Mouse (Mus musculus) liver, embryonic 16.5 days (tissue): ENCODE data around the gene Nppa. TPM values are rescaled to one million over a fixed set of nuclear protein-coding genes. Genes with fewer than 3 reads are reported as not detected.

Experiments
- ATAC-seq: fragments of 200-750 bp; cut with Nextera tagmentation; 2 replicates; pipeline ENCODE4 v1.8.0; 2017; ENCODE audit warnings: low read depth, mild to moderate bottlenecking, moderate number of reproducible peaks, moderate library complexity
- H3K27ac ChIP-seq: fragments of 300-500 bp; sonication (generic); 2 replicates; pipeline ENCODE4 v1.5.1; 2014; ENCODE audit warnings: mild to moderate bottlenecking, low read length
- H3K27me3 ChIP-seq: fragments of 300-500 bp; sonication (generic); 2 replicates; pipeline ENCODE4 v1.6.1; 2014; ENCODE audit warnings: low read depth, low read length, mixed read lengths; ENCODE audit not compliant: control insufficient read depth, insufficient read depth
- H3K36me3 ChIP-seq: fragments of 300-500 bp; sonication (generic); 2 replicates; pipeline ENCODE4 v1.6.1; 2014; ENCODE audit warnings: mild to moderate bottlenecking; ENCODE audit not compliant: control insufficient read depth, insufficient read depth
- H3K4me1 ChIP-seq: fragments of 300-500 bp; sonication (generic); 2 replicates; pipeline ENCODE4 v1.6.1; 2014; ENCODE audit warnings: low read depth, low read length, mixed read lengths; ENCODE audit not compliant: control insufficient read depth
- H3K4me2 ChIP-seq: fragments of 300-500 bp; sonication (generic); 2 replicates; pipeline ENCODE4 v1.6.1; 2014; ENCODE audit warnings: low read depth, low read length, mixed read lengths
- H3K4me3 ChIP-seq: fragments of 300-500 bp; sonication (generic); 2 replicates; pipeline ENCODE4 v1.5.1; 2014; ENCODE audit warnings: low read depth, mild to moderate bottlenecking, low read length
- H3K9ac ChIP-seq: fragments of 300-500 bp; sonication (generic); 2 replicates; pipeline ENCODE4 v1.6.1; 2014; ENCODE audit warnings: low read depth, low read length
- H3K9me3 ChIP-seq: fragments of 300-500 bp; sonication (generic); replicated peaks from 2 replicates; pipeline ENCODE4 v1.6.1; 2016; ENCODE audit warnings: low read length; ENCODE audit not compliant: control insufficient read depth
- WGBS: fragments of 180-500 bp; shearing (Covaris S2); extraction: QIAGEN DNeasy Blood & Tissue Kit; methylation state at CpG from one replicate; pipeline ENCODE4 v1.1.7; 2014; ENCODE audit not compliant: insufficient replicate concordance; 5-methylcytosine and 5-hydroxymethylcytosine counted together
- polyA plus RNA-seq: library from polyadenylated mRNA; unstranded; fragments of >200 nt; fragmentation: Nextera tagmentation; extraction: Ambion mirVana; gene quantifications from 2 replicates; pipeline ENCODE4 v1.2.1, GENCODE M21; 2015

Nppa gene
- polyA plus RNA-seq, 1 experiment from 2014 or later = not detected

- no peak for ATAC-seq
- Histone ChIP-seq H3K4me1 (no peaks in the 10 kb centered on the region; the same call in 1 of the 2 replicates), H3K36me3 (peaks cover 2% of the 10 kb centered on the region; the same call in 1 of the 2 replicates), H3K27ac (no peak overlapping the region), H3K9ac (no peak overlapping the region), H3K27me3 (no peaks in the 10 kb centered on the region), H3K4me2 (no peak overlapping the region), H3K9me3 (no peaks in the 10 kb centered on the region), H3K4me3 (no peak overlapping the region)
- WGBS = 81% methylated on average over 7 of the region's 7 CpGs
These were observed 28.8 kb downstream of the Nppa start for GRCm38 (mm10) chr4:148029297-148029696.

DNA sequence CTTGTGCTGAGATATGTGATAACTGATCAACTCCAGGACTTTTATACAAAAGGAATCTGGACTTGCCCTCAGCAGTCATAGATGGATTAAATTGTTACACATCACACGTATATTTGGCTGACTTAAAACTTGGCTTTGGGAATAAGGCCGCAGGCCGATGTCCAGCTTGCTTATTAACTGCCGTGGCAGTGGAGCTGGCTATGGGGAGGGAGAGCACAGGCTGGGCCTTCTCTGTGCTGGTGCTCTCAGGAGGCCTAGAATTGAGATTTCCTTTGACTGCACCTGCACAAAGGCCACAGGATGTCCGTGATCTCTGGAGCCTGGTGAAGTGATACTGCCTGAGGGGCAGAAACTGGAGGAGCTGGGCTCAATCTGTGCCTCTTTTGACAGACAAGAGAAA, 30.0 kb downstream of the Nppa start:
- WGBS = 81% methylated on average over 5 of the region's 5 CpGs
- peaks cover 2% of the 10 kb centered on the region; the same call in 1 of the 2 replicates for H3K36me3 ChIP-seq

DNA sequence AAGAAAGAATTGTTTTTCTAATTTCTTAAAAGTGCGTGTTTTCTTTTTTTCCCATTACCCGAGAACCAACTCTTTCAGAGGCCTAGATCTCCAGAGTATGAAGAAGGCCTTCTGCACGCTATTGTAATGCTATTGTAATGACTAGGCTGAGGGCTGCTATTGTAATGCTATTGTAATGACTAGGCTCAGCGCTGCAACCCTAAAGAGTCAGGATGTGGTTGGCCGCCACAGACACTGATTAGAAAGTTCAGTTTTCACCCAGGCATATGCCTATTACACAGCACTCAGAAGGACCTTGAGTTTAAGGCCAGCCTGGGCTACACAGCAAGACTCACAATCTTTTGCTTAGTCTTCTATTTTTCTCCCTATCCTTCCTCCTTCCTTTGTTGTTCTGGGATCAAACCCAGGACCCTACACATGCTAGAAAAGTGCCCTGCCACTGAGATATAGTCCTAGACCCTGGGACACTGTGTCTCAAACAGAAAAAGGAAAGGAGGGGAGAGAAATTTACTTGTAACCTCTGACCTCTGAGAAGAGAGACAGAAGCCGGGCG, 33.4 kb downstream of the Nppa start:
- Histone ChIP-seq H3K4me1 (peaks cover 10% of the 10 kb centered on the region), H3K9me3 (no peaks in the 10 kb centered on the region), H3K36me3 (no peaks in the 10 kb centered on the region), H3K4me2 (no peak overlapping the region), H3K27ac (no peak overlapping the region), H3K27me3 (no peaks in the 10 kb centered on the region), H3K4me3 (no peak overlapping the region), H3K9ac (no peak overlapping the region)
- 55% methylated on average over 7 of the region's 7 CpGs for WGBS
- no peak for ATAC-seq

More for the DNA sequence above, 30.0 kb downstream of the Nppa start:
- Histone ChIP-seq H3K4me1 (no peaks in the 10 kb centered on the region; the same call in 1 of the 2 replicates), H3K9ac (no peak overlapping the region), H3K4me3 (no peak overlapping the region), H3K27ac (no peak overlapping the region), H3K9me3 (no peaks in the 10 kb centered on the region), H3K27me3 (no peaks in the 10 kb centered on the region), H3K4me2 (no peak overlapping the region)
- ATAC-seq = no peak

GRCm38 (mm10) chr4:148035440-148035839, 34.9 kb downstream of the Nppa start:
- H3K9ac ChIP-seq = no peak overlapping the region
- H3K4me3 ChIP-seq = no peak overlapping the region
- no peaks in the 10 kb centered on the region for H3K9me3 ChIP-seq
- H3K27me3 ChIP-seq = no peaks in the 10 kb centered on the region
- no peak overlapping the region for H3K4me2 ChIP-seq
- H3K4me1 ChIP-seq = peaks cover 22% of the 10 kb centered on the region
- H3K36me3 ChIP-seq = no peaks in the 10 kb centered on the region
- no peak for ATAC-seq
- 70% methylated on average over 3 of the region's 3 CpGs for WGBS
- H3K27ac ChIP-seq = no peak overlapping the region

DNA sequence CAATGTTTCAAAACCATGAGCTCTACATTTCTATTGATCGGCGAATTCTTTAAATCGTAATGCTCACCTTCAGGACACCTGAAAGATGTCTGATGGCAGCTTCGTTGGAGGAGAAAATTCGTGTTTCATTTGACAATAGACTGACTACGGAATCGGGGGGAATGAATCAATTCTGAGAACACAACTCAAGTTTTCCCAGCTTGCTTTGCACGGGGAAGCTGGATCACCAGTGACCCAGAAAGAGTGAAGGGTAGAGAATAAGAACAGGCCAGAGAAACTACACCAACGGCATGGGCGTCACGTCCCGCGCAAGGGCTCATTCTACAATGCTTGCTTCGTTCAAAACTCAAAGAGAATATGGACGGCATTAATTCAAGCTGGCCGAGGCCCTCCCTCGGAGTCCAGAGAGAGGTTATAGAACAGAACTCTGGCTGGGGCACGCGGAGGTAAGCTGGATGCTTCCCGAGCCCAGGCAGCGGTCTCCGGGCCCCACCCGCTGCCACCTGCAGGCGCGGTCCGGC, 37.6 kb downstream of the Nppa start:
- H3K27ac ChIP-seq = peak overlapping the region; percentile 90
- no peak for ATAC-seq
- H3K4me2 ChIP-seq = peak overlapping the region; percentile 96
- H3K36me3 ChIP-seq = peaks cover 4% of the 10 kb centered on the region; the same call in 1 of the 2 replicates
- 5% methylated on average over 26 of the region's 26 CpGs for WGBS
- no peaks in the 10 kb centered on the region for H3K9me3 ChIP-seq
- H3K9ac ChIP-seq = peak overlapping the region; percentile 76
- peak overlapping the region; percentile 89 for H3K4me3 ChIP-seq
- H3K4me1 ChIP-seq = peaks cover 48% of the 10 kb centered on the region
- H3K27me3 ChIP-seq = no peaks in the 10 kb centered on the region

DNA sequence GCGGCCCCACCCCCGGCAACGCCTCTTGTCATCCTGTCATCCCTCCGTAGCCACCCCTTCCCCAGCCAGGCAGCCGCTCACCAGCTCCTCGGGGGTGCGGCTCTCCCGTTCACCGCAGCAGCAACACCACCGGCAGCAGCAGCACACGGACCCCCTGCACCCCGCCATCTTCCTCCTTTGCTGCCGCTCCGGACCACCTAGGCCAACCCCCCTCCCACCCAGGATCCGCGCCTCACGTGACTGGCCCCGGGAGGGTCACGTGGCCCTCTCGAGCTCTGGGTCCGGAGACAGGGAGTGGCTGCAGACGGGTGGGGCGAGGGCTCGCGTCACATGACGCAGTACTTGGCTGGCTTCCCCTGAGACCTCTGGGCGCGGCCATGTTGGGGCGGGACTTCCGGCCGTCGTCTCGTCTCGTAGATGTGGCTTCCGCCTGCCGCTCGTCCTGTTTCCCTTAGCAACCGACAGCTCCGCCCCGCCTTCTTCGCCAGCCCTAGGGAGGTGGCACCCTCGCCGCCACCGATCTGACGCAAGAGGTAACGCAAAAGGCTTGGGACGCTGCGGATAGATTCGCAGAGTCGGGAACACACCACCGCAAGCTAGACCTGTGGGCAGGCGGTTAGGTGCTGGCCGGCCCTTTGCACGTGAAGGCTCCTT, 38.2 kb downstream of the Nppa start, which contains the start of the genes Clcn6 and Mthfr:
TSS of gene Clcn6 (minus strand) at position 222 of the 654 bp plus-strand sequence.
TSS of gene Mthfr (plus strand) at position 478 of the 654 bp plus-strand sequence.
- Histone ChIP-seq H3K9me3 (no peaks in the 10 kb centered on the region), H3K27me3 (no peaks in the 10 kb centered on the region), H3K4me1 (peaks cover 50% of the 10 kb centered on the region), H3K27ac (peak within 1 kb of the TSS; percentile 95), H3K4me3 (peak within 1 kb of the TSS; percentile 89), H3K9ac (peak within 1 kb of the TSS; percentile 78), H3K36me3 (peaks cover 4% of the 10 kb centered on the region; the same call in 1 of the 2 replicates), H3K4me2 (peak within 1 kb of the TSS; percentile 96)
- ATAC-seq = peak; percentile 91
- WGBS = under 1% methylated on average over 54 of the region's 54 CpGs

DNA sequence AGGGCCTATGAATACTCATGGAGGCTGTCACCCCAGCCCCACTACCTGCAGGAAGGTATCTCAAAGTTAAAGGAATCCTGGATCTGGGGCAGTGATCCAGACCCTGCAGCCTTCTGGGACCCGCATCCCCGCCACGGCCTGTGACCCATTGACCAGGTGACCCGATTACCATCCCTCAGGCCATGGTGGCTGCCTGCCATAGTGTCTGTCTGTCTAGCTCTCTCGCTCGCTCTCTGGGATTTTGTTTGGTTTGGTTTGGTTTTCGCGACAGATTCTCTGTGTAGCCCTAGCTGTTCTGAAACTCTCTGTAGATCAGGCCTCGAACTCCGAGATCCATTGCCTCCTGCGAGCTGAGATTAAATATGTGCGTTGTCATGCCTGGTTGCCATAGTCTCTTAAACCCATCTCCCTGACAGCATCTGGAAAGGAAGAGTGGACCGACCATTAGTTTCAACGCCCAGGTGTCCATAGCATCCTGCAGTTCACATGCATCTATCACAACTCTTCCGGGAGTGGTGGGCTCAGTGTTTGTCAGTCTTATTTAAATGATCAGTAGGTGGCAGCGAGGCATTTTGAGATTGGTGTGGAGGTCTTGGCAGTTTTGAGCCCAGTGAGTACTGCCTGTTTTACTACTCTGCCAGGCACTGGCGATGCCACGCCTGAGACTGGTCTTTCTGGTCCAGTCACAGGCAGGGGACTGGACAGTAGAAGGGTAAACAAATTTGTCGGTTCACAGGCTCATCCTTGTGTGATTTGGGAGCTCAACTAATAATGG, 38.9 kb downstream of the Nppa start:
- ATAC-seq = peak; percentile 3
- 18% methylated on average over 19 of the region's 19 CpGs for WGBS
- Histone ChIP-seq H3K36me3 (peaks cover 7% of the 10 kb centered on the region), H3K4me3 (peak overlapping the region; percentile 89), H3K4me1 (peaks cover 57% of the 10 kb centered on the region), H3K9me3 (no peaks in the 10 kb centered on the region), H3K27ac (peak overlapping the region; percentile 95), H3K9ac (peak overlapping the region; percentile 78), H3K27me3 (no peaks in the 10 kb centered on the region), H3K4me2 (peak overlapping the region; percentile 96)

- ATAC-seq = no peak
- peak overlapping the region; percentile 96 for H3K4me2 ChIP-seq
- H3K9ac ChIP-seq = peak overlapping the region; percentile 78
- H3K9me3 ChIP-seq = no peaks in the 10 kb centered on the region
- H3K4me1 ChIP-seq = peaks cover 65% of the 10 kb centered on the region
- H3K36me3 ChIP-seq = peaks cover 8% of the 10 kb centered on the region
- H3K27ac ChIP-seq = peak overlapping the region; percentile 95
- 60% methylated on average over 15 of the region's 15 CpGs for WGBS
- H3K4me3 ChIP-seq = peak overlapping the region; percentile 89
- H3K27me3 ChIP-seq = no peaks in the 10 kb centered on the region
These were observed 39.7 kb downstream of the Nppa start for GRCm38 (mm10) chr4:148040029-148040830.
